Mouse (Mus musculus) myocyte (in vitro differentiated cells): ENCODE measurements at regions not wholly inside any gene's neighbourhood (a gene's known extent, or its start where the extent isn't known, plus 50 kb on each side); places are given as distances from the start of the nearest gene placed in this dataset.

Experiments
- H3K27me3 ChIP-seq: one replicate; pipeline ENCODE4 v1.6.1; 2011; ENCODE audit not compliant: control insufficient read depth, insufficient read depth, insufficient read length
- H3K36me3 ChIP-seq: one replicate; pipeline ENCODE4 v1.6.1; 2011; ENCODE audit not compliant: control insufficient read depth, insufficient read depth
- H3K4me2 ChIP-seq: one replicate; pipeline ENCODE4 v1.6.1; 2011; ENCODE audit warnings: low read depth, control low read depth
- H3K4me3 ChIP-seq: one replicate; pipeline ENCODE4 v1.5.1; 2011; ENCODE audit warnings: mild to moderate bottlenecking, control low read depth, moderate library complexity
- H3K79me2 ChIP-seq: one replicate; pipeline ENCODE4 v1.6.1; 2011; ENCODE audit not compliant: control insufficient read depth, insufficient read depth
- H3ac ChIP-seq: one replicate; pipeline ENCODE4 v1.6.1; 2011; ENCODE audit not compliant: control insufficient read depth, insufficient read length
- CEBPB ChIP-seq: IDR thresholded peaks from 2 replicates; pipeline ENCODE4 v1.6.1; 2011; ENCODE audit warnings: mild to moderate bottlenecking, moderate library complexity; ENCODE audit not compliant: poor library complexity, insufficient read depth, severe bottlenecking
- E2F4 ChIP-seq: IDR thresholded peaks from one replicate; pipeline ENCODE4 v1.6.1; 2011; ENCODE audit warnings: mild to moderate bottlenecking, control low read depth, moderate library complexity; ENCODE audit not compliant: insufficient read depth
- MAX ChIP-seq: IDR thresholded peaks from one replicate; pipeline ENCODE4 v1.6.1; 2011; ENCODE audit warnings: low read depth, mild to moderate bottlenecking, control low read depth
- MYOD1 ChIP-seq, 3 experiments: IDR thresholded peaks; one replicate each; pipeline ENCODE4 v1.6.1; 2011; ENCODE audit warnings: control low read depth in 2 of 3, low read depth in 2 of 3, mild to moderate bottlenecking in 2 of 3, moderate library complexity in 1 of 3; ENCODE audit not compliant: insufficient read length in 2 of 3, control insufficient read depth in 1 of 3
- MYOG ChIP-seq, 3 experiments: IDR thresholded peaks; one replicate each; pipeline ENCODE4 v1.6.1; 2011; ENCODE audit warnings: control low read depth in 2 of 3, low read depth in 2 of 3, mild to moderate bottlenecking in 2 of 3; ENCODE audit not compliant: insufficient read length in 2 of 3, control insufficient read depth in 1 of 3, insufficient read depth in 1 of 3
- POLR2A ChIP-seq: IDR thresholded peaks from one replicate; pipeline ENCODE4 v1.6.1; 2011; ENCODE audit warnings: low read depth, mild to moderate bottlenecking, control low read depth, moderate library complexity; ENCODE audit not compliant: insufficient read length
- POLR2AphosphoS2 ChIP-seq: IDR thresholded peaks from one replicate; pipeline ENCODE4 v1.6.1; 2011; ENCODE audit warnings: low read depth, control low read depth; ENCODE audit not compliant: insufficient read length
- REST ChIP-seq: IDR thresholded peaks from one replicate; pipeline ENCODE4 v1.6.1; 2011; ENCODE audit warnings: mild to moderate bottlenecking, control low read depth, moderate library complexity; ENCODE audit not compliant: insufficient read depth, insufficient read length
- SRF ChIP-seq: IDR thresholded peaks from one replicate; pipeline ENCODE4 v1.6.1; 2011; ENCODE audit warnings: low read depth; ENCODE audit not compliant: control insufficient read depth, insufficient read length
- TCF12 ChIP-seq: IDR thresholded peaks from one replicate; pipeline ENCODE4 v1.6.1; 2011; ENCODE audit warnings: mild to moderate bottlenecking, control low read depth; ENCODE audit not compliant: poor library complexity, insufficient read depth, severe bottlenecking
- TCF3 ChIP-seq: IDR thresholded peaks from one replicate; pipeline ENCODE4 v1.6.1; 2011; ENCODE audit warnings: low read depth, control low read depth; ENCODE audit not compliant: insufficient read length
- USF1 ChIP-seq: IDR thresholded peaks from one replicate; pipeline ENCODE4 v1.6.1; 2011; ENCODE audit warnings: low read depth, mild to moderate bottlenecking, control low read depth, moderate library complexity

GRCm38 (mm10) chr16:79186471-79186870 is 95.6 kb upstream of the Tmprss15 start:
- Histone ChIP-seq H3K4me3 (no peak overlapping the region), H3K27me3 (no peaks in the 10 kb centered on the region), H3K36me3 (no peaks in the 10 kb centered on the region), H3ac (no peak overlapping the region), H3K79me2 (no peaks in the 10 kb centered on the region), H3K4me2 (no peak overlapping the region)
- TF ChIP-seq REST (no peak), SRF (no peak), E2F4 (no peak)

GRCm38 (mm10) chr16:79182474-79182873 is 91.6 kb upstream of the Tmprss15 start:
- TF ChIP-seq CEBPB (no peak), POLR2AphosphoS2 (no peak), MYOD1 (IDR thresholded peaks at IDR 0.05; ENCODE audit: control insufficient read depth in 1 of 3, insufficient read length in 2 of 3, low read depth in 2 of 3) (no peak), USF1 (no peak), MAX (no peak), POLR2A (no peak), MYOG (IDR thresholded peaks at IDR 0.05; ENCODE audit: control insufficient read depth in 1 of 3, insufficient read depth in 1 of 3, insufficient read length in 2 of 3, low read depth in 2 of 3) (no peak), REST (no peak), SRF (no peak), TCF12 (no peak), TCF3 (no peak), E2F4 (no peak)
- no peak overlapping the region for H3K4me3 ChIP-seq
- no peak overlapping the region for H3K4me2 ChIP-seq
- no peaks in the 10 kb centered on the region for H3K27me3 ChIP-seq
- H3K79me2 ChIP-seq, result no peaks in the 10 kb centered on the region
- no peaks in the 10 kb centered on the region for H3K36me3 ChIP-seq
- no peak overlapping the region for H3ac ChIP-seq

GRCm38 (mm10) chr16:79177299-79177999 is 86.6 kb upstream of the Tmprss15 start:
- no peaks in the 10 kb centered on the region for H3K79me2 ChIP-seq

GRCm38 (mm10) chr16:79176832-79177243 is 85.9 kb upstream of the Tmprss15 start:
- H3K4me2 ChIP-seq, result no peak overlapping the region
- H3K27me3 ChIP-seq, result no peaks in the 10 kb centered on the region
- no peak for TF ChIP-seq POLR2AphosphoS2
- TF ChIP-seq USF1, result no peak
- no peak for TF ChIP-seq SRF
- TF ChIP-seq MAX, result no peak
- TF ChIP-seq REST, result no peak
- TF ChIP-seq MYOG (IDR thresholded peaks at IDR 0.05; ENCODE audit: control insufficient read depth in 1 of 3, insufficient read depth in 1 of 3, insufficient read length in 2 of 3, low read depth in 2 of 3), result no peak
- TF ChIP-seq CEBPB, result no peak
- no peak for TF ChIP-seq TCF12
- TF ChIP-seq E2F4, result no peak
- TF ChIP-seq POLR2A, result no peak
- no peak overlapping the region for H3K4me3 ChIP-seq
- no peak overlapping the region for H3ac ChIP-seq
- H3K36me3 ChIP-seq, result no peaks in the 10 kb centered on the region
- H3K79me2 ChIP-seq, result no peaks in the 10 kb centered on the region

More at GRCm38 (mm10) chr16:79177299-79177999, 86.6 kb upstream of the Tmprss15 start:
- Histone ChIP-seq H3K36me3 (no peaks in the 10 kb centered on the region), H3K4me3 (no peak overlapping the region), H3K4me2 (no peak overlapping the region), H3ac (no peak overlapping the region), H3K27me3 (no peaks in the 10 kb centered on the region)
- TF ChIP-seq MYOD1 (IDR thresholded peaks at IDR 0.05; ENCODE audit: control insufficient read depth in 1 of 3, insufficient read length in 2 of 3, low read depth in 2 of 3) (no peak), SRF (no peak), REST (no peak), MAX (no peak), CEBPB (no peak), USF1 (no peak), E2F4 (no peak), MYOG (IDR thresholded peaks at IDR 0.05; ENCODE audit: control insufficient read depth in 1 of 3, insufficient read depth in 1 of 3, insufficient read length in 2 of 3, low read depth in 2 of 3) (no peak), POLR2AphosphoS2 (no peak)

- H3K79me2 ChIP-seq, result no peaks in the 10 kb centered on the region
These were observed 77.3 kb upstream of the Tmprss15 start for GRCm38 (mm10) chr16:79168193-79168592.

More at GRCm38 (mm10) chr16:79168193-79168592, 77.3 kb upstream of the Tmprss15 start:
- TF ChIP-seq SRF (no peak), TCF12 (no peak), CEBPB (no peak), MAX (no peak), POLR2AphosphoS2 (no peak), REST (no peak), MYOG (IDR thresholded peaks at IDR 0.05; ENCODE audit: control insufficient read depth in 1 of 3, insufficient read depth in 1 of 3, insufficient read length in 2 of 3, low read depth in 2 of 3) (no peak), MYOD1 (IDR thresholded peaks at IDR 0.05; ENCODE audit: control insufficient read depth in 1 of 3, insufficient read length in 2 of 3, low read depth in 2 of 3) (no peak)
- H3K4me3 ChIP-seq, result no peak overlapping the region
- no peaks in the 10 kb centered on the region for H3K27me3 ChIP-seq
- peak overlapping the region; percentile 0 for H3K4me2 ChIP-seq
- H3K36me3 ChIP-seq, result no peaks in the 10 kb centered on the region
- no peak overlapping the region for H3ac ChIP-seq
